Comparison of ENCODE assay signal across 36 mouse cellular contexts in genomic region chr10:80958979-80959637, GRCm38 (mm10). TPM values are rescaled to one million over a fixed set of nuclear protein-coding genes. Genes with fewer than 3 reads are reported as not detected.
"Had no signal": no experiment of that assay in that cellular context is flagged by ENCODE, and none has a peak within 500 bp of the region (broad histone marks: within the 10 kb centered on the region; RNA-seq: fewer than 3 reads in every experiment).

No protein-coding gene starts in this region.

- H3K4me2 ChIP-seq: heart, embryonic 11.5 days; heart, embryonic 12.5 days; heart, embryonic 13.5 days; heart, embryonic 15.5 days; hindbrain, embryonic 12.5 days; hindbrain, embryonic 13.5 days; hindbrain, embryonic 14.5 days; hindbrain, embryonic 15.5 days; intestine, embryonic 15.5 days; kidney, embryonic 15.5 days had no signal

- H3K27ac ChIP-seq: heart, adult 2 months; heart, embryonic 13.5 days; hindbrain, embryonic 10.5 days; hindbrain, embryonic 12.5 days; hindbrain, embryonic 13.5 days; hindbrain, embryonic 14.5 days; hindbrain, embryonic 15.5 days; hindbrain, postnatal 0 days; intestine, embryonic 15.5 days; kidney, embryonic 15.5 days; kidney, postnatal 0 days; layer of hippocampus, adult 2 months had no signal

- H3K4me3 ChIP-seq: heart, adult 2 months; heart, embryonic 12.5 days; heart, embryonic 13.5 days; heart, embryonic 15.5 days; hindbrain, embryonic 10.5 days; hindbrain, embryonic 12.5 days; hindbrain, embryonic 13.5 days; hindbrain, embryonic 15.5 days; intestine, embryonic 15.5 days; kidney, embryonic 15.5 days; layer of hippocampus, adult 2 months had no signal

- ATAC-seq: hindbrain, embryonic 16.5 days; hindbrain, postnatal 0 days; inflammation-experienced regulatory T-cells, adult 6 months; intestine, embryonic 15.5 days; intestine, embryonic 16.5 days; intestine, postnatal 0 days had no signal

- DNase-seq: heart, adult 18-20 months; heart, adult 2 months; heart, postnatal 10 days; heart, postnatal 14 days; heart, postnatal 36 days; heart, postnatal 4 days; kidney, adult 11 months; kidney, adult 18-20 months; kidney, adult 2 months; kidney, adult 8-10 months; kidney, adult 9 months; kidney, postnatal 10 days; kidney, postnatal 14 days; kidney, postnatal 25 days; kidney, postnatal 36 days; kidney, postnatal 4 days; layer of hippocampus, adult 9-11 months; layer of hippocampus, postnatal 36 days had no signal

- H3K9ac ChIP-seq: heart, embryonic 12.5 days; heart, embryonic 13.5 days; heart, embryonic 15.5 days; hindbrain, embryonic 12.5 days; hindbrain, embryonic 13.5 days; hindbrain, embryonic 14.5 days; hindbrain, embryonic 15.5 days; intestine, embryonic 15.5 days; kidney, embryonic 15.5 days had no signal

- H3K9me3 ChIP-seq: heart, embryonic 12.5 days; heart, embryonic 13.5 days; heart, embryonic 15.5 days; hindbrain, embryonic 10.5 days; hindbrain, embryonic 12.5 days; hindbrain, embryonic 13.5 days; hindbrain, embryonic 15.5 days; intestine, embryonic 15.5 days; kidney, embryonic 15.5 days had no signal

- H3K36me3 ChIP-seq: heart, embryonic 12.5 days; heart, embryonic 13.5 days; heart, embryonic 15.5 days; hindbrain, embryonic 10.5 days; hindbrain, embryonic 12.5 days; hindbrain, embryonic 13.5 days; hindbrain, embryonic 15.5 days; intestine, embryonic 15.5 days; kidney, embryonic 15.5 days had no signal

- H3K27me3 ChIP-seq: heart, embryonic 12.5 days; heart, embryonic 13.5 days; heart, embryonic 15.5 days; hindbrain, embryonic 12.5 days; hindbrain, embryonic 15.5 days; intestine, embryonic 15.5 days; kidney, embryonic 15.5 days had no signal

RNA-seq across cellular contexts. Expression of gene Gng7, which starts 55.6 kb away (rescaled TPM):
- polyA plus RNA-seq: inflammation-experienced regulatory T-cells, adult 6 months had no signal
